Mouse (Mus musculus): Measurements from ENCODE around the gene Nav2.

Gene Nav2

DNA sequence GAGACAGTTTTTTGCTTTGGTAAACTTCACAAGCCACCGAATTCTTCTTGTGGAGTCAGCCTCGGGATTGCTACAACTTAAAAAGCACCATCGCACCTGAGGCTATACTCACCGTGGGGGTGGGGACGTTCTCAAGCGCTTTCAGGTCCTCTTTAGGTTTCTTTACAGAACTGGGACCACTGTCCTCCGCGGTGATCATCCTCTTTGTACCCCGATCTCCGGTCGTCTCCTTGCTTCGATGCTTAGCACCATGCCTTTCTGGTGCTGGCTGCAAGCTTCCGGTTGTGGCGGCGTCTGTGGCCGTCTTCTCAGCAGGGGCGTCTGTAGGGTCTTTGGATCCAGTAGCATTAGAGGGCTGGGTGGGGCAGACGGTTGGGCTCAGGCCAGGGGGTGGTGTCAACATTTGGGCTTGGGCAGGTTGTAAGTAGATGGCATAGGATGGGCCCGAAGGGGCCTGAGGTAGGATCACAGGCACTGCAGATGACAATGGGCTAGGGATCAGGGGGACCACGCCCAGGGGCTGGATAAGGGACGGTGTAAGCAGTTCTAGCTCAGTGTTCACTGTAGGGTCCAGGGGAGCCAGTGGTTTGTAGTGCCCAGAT lies 37.8 kb upstream of the Nav2 start:
- no peaks in the 10 kb centered on the region for H3K9me3 ChIP-seq (ENCODE audit: low read length)
- no peak overlapping the region for H3K4me3 ChIP-seq (replicated peaks; ENCODE audit: low read length)
- peaks cover 100% of the 10 kb centered on the region for H3K36me3 ChIP-seq (ENCODE audit: insufficient read depth, low read length)
- H3K27me3 ChIP-seq (ENCODE audit: insufficient read depth, low read length): no peaks in the 10 kb centered on the region
- TF ChIP-seq NANOG (IDR thresholded peaks at IDR 0.05; ENCODE audit: borderline replicate concordance, low read length) (no peak), POU5F1 (IDR thresholded peaks at IDR 0.05; ENCODE audit: borderline replicate concordance, low read length) (no peak), CTCF (conservative IDR thresholded peaks at IDR 0.05; ENCODE audit: low read length) (no peak)
- peaks cover 48% of the 10 kb centered on the region for H3K4me1 ChIP-seq (replicated peaks; ENCODE audit: low read depth, low read length)

DNA sequence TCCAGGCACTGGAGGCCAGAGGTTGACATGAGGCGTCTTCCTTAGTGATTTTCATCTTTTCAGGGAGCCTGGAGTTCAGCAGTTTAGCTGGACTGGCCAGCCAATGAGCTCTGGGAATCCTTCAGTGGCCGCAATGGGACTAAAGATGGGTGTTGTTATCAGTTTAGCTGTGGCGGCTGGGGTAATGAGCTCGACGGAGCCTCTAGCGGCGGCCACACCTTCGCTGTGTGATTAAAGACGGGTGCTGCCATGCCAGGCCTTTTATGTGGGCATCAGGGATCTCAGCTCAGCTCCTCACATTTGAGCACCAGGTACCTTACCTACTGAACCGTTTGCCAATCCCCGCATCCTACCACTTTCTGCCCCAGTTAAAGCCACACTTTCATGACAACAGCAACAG lies 37.2 kb upstream of the Nav2 start:
- H3K9me3 ChIP-seq (ENCODE audit: low read length): no peaks in the 10 kb centered on the region
- no peaks in the 10 kb centered on the region for H3K27me3 ChIP-seq (ENCODE audit: insufficient read depth, low read length)
- H3K4me1 ChIP-seq (replicated peaks; ENCODE audit: low read depth, low read length): peaks cover 53% of the 10 kb centered on the region
- peaks cover 99% of the 10 kb centered on the region for H3K36me3 ChIP-seq (ENCODE audit: insufficient read depth, low read length)
- H3K4me3 ChIP-seq (replicated peaks; ENCODE audit: low read length): no peak overlapping the region
- TF ChIP-seq NANOG (IDR thresholded peaks at IDR 0.05; ENCODE audit: borderline replicate concordance, low read length) (no peak), CTCF (conservative IDR thresholded peaks at IDR 0.05; ENCODE audit: low read length) (no peak), POU5F1 (IDR thresholded peaks at IDR 0.05; ENCODE audit: borderline replicate concordance, low read length) (no peak)

DNA sequence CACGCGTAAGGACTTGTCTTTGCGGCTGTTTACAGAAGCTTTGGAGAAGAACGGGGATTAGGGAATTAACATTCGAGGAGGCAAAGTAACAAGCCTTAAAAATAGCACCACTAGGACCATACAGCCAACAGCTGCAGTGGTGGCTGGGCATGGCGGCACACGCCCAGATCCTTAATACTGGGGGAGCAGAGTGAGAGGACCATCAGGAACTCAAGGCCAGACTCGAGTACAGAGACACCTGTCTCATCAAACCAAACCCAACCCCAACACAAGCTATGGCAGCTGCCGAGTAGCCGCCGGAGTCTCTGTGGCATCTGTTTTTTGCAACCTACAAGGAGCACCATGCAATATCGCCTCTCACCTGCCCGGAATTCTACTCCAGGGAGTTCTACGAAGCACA lies 33.4 kb upstream of the Nav2 start:
- Histone ChIP-seq H3K4me1 (replicated peaks; ENCODE audit: low read depth, low read length) (peaks cover 56% of the 10 kb centered on the region), H3K27me3 (ENCODE audit: insufficient read depth, low read length) (no peaks in the 10 kb centered on the region), H3K4me3 (replicated peaks; ENCODE audit: low read length) (no peak overlapping the region), H3K36me3 (ENCODE audit: insufficient read depth, low read length) (peaks cover 92% of the 10 kb centered on the region), H3K9me3 (ENCODE audit: low read length) (no peaks in the 10 kb centered on the region)
- TF ChIP-seq POU5F1 (IDR thresholded peaks at IDR 0.05; ENCODE audit: borderline replicate concordance, low read length): no peak
- TF ChIP-seq NANOG (IDR thresholded peaks at IDR 0.05; ENCODE audit: borderline replicate concordance, low read length): no peak
- no peak for TF ChIP-seq CTCF (conservative IDR thresholded peaks at IDR 0.05; ENCODE audit: low read length)

DNA sequence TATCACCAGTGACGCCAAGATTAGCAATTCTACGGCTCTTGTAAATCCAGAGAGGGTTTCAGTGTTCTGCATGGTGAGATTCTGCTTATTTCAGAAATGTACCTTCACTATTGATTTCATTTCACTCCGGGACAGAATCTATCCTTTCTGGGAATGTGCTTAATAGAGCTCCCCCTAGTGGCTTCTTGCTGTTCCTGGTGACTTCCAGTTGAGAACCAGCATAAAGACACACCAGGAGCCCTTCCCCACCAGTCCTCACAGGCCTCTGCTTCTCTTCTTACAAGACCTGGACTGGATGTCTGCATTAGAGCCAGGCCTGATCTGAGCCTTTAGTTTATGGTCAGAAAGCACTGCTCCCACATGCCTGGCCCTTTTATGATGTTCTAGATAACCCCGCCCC lies 32.0 kb upstream of the Nav2 start:
- no peaks in the 10 kb centered on the region for H3K9me3 ChIP-seq (ENCODE audit: low read length)

DNA sequence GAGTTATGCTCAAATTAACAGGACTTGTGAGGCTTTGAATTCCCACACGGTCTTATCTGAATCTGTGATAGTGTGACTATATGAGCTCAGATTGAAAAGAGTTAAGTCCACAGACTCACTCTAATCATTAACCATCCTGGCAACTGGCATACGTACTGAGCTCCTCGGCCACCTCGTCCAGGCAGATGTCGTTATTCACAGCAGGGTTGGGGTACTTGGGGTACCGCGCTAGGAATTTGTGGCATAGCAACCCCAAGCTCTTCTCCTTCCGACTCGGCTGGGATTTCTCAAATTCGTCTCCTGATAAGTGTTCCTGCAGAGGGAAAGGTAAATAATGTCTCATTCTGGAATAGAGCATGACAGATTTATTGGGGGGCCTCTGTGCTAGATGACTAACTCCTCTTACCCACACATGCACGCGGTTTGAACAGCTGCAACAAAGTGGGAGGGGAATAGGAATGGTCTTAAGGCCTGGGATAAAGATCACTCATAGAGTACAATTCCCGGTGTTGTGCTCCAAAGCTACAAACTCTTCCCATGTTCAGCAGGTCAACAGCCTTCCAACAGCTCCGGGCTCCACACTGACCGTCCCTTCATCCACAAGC lies 30.6 kb upstream of the Nav2 start:
- Histone ChIP-seq H3K27me3 (ENCODE audit: insufficient read depth, low read length) (peaks cover 11% of the 10 kb centered on the region), H3K36me3 (ENCODE audit: insufficient read depth, low read length) (peaks cover 64% of the 10 kb centered on the region), H3K4me1 (replicated peaks; ENCODE audit: low read depth, low read length) (peaks cover 48% of the 10 kb centered on the region), H3K4me3 (replicated peaks; ENCODE audit: low read length) (no peak overlapping the region), H3K9me3 (ENCODE audit: low read length) (no peaks in the 10 kb centered on the region)
- TF ChIP-seq CTCF (conservative IDR thresholded peaks at IDR 0.05; ENCODE audit: low read length) (no peak), POU5F1 (IDR thresholded peaks at IDR 0.05; ENCODE audit: borderline replicate concordance, low read length) (no peak), NANOG (IDR thresholded peaks at IDR 0.05; ENCODE audit: borderline replicate concordance, low read length) (no peak)

More for the DNA sequence above, 32.0 kb upstream of the Nav2 start:
- TF ChIP-seq NANOG (IDR thresholded peaks at IDR 0.05; ENCODE audit: borderline replicate concordance, low read length) (no peak), CTCF (conservative IDR thresholded peaks at IDR 0.05; ENCODE audit: low read length) (peak; percentile 93)
- Histone ChIP-seq H3K36me3 (ENCODE audit: insufficient read depth, low read length) (peaks cover 77% of the 10 kb centered on the region), H3K27me3 (ENCODE audit: insufficient read depth, low read length) (no peaks in the 10 kb centered on the region), H3K4me1 (replicated peaks; ENCODE audit: low read depth, low read length) (peaks cover 47% of the 10 kb centered on the region), H3K4me3 (replicated peaks; ENCODE audit: low read length) (no peak overlapping the region)

DNA sequence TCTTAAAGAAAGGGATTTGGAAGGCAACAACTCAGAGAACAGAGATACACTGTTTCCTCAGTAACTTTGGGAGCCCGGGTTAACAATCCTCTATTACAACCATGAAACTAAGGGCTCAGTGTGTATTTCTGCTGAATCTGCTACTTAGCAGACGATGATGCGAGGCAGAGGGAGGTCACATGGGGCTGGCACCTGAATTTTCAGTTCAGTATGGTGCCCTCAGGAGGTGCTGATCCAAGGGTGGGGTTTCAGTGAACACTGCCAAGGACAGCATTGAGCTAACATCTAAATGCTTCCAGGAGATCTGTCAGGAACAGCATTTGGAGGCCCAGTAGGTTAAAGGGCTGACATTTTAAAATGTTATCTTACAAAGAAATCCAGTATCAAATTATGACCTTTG lies 28.9 kb upstream of the Nav2 start:
- TF ChIP-seq CTCF (conservative IDR thresholded peaks at IDR 0.05; ENCODE audit: low read length): no peak
- TF ChIP-seq POU5F1 (IDR thresholded peaks at IDR 0.05; ENCODE audit: borderline replicate concordance, low read length): no peak
- no peak for TF ChIP-seq NANOG (IDR thresholded peaks at IDR 0.05; ENCODE audit: borderline replicate concordance, low read length)
- Histone ChIP-seq H3K27me3 (ENCODE audit: insufficient read depth, low read length) (peaks cover 27% of the 10 kb centered on the region), H3K36me3 (ENCODE audit: insufficient read depth, low read length) (peaks cover 47% of the 10 kb centered on the region), H3K9me3 (ENCODE audit: low read length) (no peaks in the 10 kb centered on the region), H3K4me3 (replicated peaks; ENCODE audit: low read length) (peak overlapping the region; percentile 88), H3K4me1 (replicated peaks; ENCODE audit: low read depth, low read length) (peaks cover 49% of the 10 kb centered on the region)

DNA sequence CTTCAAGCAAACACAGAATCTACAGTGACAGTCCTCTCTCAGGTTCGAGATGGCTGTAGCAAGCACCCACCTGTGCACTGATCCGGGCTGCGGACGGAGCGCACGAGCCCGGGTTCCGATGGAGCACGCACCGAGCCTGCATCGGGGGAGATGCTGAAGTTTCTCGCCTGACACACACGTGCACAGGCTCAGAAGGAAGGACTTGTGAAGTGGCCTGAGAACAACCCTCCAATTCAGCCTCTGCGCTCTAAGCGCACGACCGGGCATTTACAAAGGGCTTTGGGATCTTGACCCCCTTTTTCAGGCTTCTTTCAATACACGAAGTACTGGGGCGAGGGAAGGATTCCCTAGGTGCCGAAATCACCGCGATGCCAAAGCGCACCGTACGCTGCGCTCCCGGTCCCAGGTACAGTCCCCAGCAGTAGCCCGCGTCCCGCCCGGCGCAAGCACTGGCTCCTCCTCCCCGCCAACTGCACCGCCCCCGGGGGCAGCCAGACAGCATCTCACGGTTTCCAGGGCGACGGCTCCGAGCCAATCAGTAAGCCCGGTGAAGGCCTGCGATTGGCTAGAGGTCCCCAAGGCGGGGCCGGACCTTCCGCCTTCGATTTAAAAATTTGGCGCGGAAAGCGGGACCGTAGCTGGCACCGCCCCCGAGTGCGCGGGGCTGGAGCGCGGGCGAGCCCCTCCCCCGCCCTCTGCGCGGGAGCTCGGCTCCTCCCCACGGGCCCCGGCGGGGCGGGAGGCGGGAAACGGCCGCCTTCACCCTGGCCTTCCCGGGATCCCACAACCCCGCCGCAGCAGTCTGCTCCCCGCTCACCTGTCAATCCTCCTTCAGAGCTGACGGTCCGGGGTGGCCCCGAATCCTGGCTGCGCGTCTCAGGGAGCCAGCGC lies 27.7 kb upstream of the Nav2 start:
- Histone ChIP-seq H3K27me3 (ENCODE audit: insufficient read depth, low read length) (peaks cover 37% of the 10 kb centered on the region), H3K4me1 (replicated peaks; ENCODE audit: low read depth, low read length) (peaks cover 36% of the 10 kb centered on the region), H3K4me3 (replicated peaks; ENCODE audit: low read length) (peak overlapping the region; percentile 88), H3K9me3 (ENCODE audit: low read length) (no peaks in the 10 kb centered on the region), H3K36me3 (ENCODE audit: insufficient read depth, low read length) (peaks cover 34% of the 10 kb centered on the region)
- TF ChIP-seq CTCF (conservative IDR thresholded peaks at IDR 0.05; ENCODE audit: low read length): no peak
- no peak for TF ChIP-seq NANOG (IDR thresholded peaks at IDR 0.05; ENCODE audit: borderline replicate concordance, low read length)
- no peak for TF ChIP-seq POU5F1 (IDR thresholded peaks at IDR 0.05; ENCODE audit: borderline replicate concordance, low read length)

DNA sequence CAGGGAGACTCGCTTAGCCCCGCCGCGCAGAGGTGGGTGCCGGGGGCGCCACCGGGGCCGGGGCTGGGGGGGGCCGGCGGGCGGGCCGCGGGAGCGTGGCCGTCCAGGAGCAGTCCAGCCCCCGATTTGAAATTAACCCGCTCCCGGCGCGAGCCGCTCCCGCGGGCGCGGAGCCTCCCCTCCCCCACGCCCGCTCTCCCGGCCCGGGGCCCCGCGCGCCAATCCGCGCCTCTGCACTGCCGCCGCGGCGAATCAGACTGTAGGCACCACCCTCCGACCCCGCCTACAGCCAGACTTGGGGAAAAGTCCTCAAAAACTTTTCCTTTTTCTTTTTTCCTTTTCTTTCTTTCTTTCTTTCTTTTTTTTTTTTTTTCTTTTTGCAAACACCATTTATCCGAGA lies 27.0 kb upstream of the Nav2 start, which contains the start of gene E2f8:
E2f8 (minus strand) TSS at position 111 of the 400 bp plus-strand sequence.
- H3K9me3 ChIP-seq (ENCODE audit: low read length): no peaks in the 10 kb centered on the region
- H3K4me1 ChIP-seq (replicated peaks; ENCODE audit: low read depth, low read length): peaks cover 31% of the 10 kb centered on the region
- TF ChIP-seq CTCF (conservative IDR thresholded peaks at IDR 0.05; ENCODE audit: low read length) (no peak), NANOG (IDR thresholded peaks at IDR 0.05; ENCODE audit: borderline replicate concordance, low read length) (no peak), POU5F1 (IDR thresholded peaks at IDR 0.05; ENCODE audit: borderline replicate concordance, low read length) (no peak)

More for the DNA sequence above, 27.0 kb upstream of the Nav2 start, which contains the start of gene E2f8:
- peaks cover 40% of the 10 kb centered on the region for H3K27me3 ChIP-seq (ENCODE audit: insufficient read depth, low read length)
- H3K36me3 ChIP-seq (ENCODE audit: insufficient read depth, low read length): peaks cover 29% of the 10 kb centered on the region
- H3K4me3 ChIP-seq (replicated peaks; ENCODE audit: low read length): peak within 1 kb of the TSS; percentile 88

Data from E14TG2a.4 (cell line).